Mouse (Mus musculus) neural tube, postnatal 0 days (tissue): ENCODE measurements around the gene 4930503B20Rik. TPM values are rescaled to one million over a fixed set of nuclear protein-coding genes. Genes with fewer than 3 reads are reported as not detected.

Experiments used
- polyA plus RNA-seq: library from polyadenylated mRNA; unstranded; fragments of >200 nt; fragmentation: Nextera tagmentation; extraction: Ambion mirVana; gene quantifications from 2 replicates; pipeline ENCODE4 v1.2.1, GENCODE M21; 2015

4930503B20Rik gene
- polyA plus RNA-seq = 0.46 TPM in 1 of 2 replicates, not detected in the other

DNA sequence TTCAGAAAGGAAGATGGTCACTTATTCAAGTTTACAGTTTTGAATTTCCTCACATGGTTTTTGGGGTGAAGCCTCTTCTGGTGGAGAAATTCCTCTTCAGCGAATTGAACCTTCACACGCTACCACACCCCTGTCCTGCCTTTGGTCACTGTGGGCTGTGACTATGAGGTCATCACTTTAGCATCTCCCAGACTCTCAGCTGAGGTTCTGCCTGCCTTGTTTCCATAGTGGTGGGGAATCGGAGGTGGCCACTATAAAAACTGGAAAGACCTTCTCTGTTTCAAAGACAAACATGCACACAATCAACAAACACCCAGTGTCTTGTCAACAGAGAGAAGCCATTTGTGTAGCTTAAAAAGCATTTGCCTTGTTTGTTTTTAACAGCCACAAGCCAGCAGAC is at the start of gene 4930503B20Rik:
Gene 4930503B20Rik (minus strand): TSS at position 101 of the 400 bp plus-strand sequence.

GRCm38 (mm10) chr3:146684811-146685675 is 33.9 kb upstream of the 4930503B20Rik start, which contains the start of gene Samd13:
Gene Samd13, minus strand, starts transcription at chr3:146685592.

DNA sequence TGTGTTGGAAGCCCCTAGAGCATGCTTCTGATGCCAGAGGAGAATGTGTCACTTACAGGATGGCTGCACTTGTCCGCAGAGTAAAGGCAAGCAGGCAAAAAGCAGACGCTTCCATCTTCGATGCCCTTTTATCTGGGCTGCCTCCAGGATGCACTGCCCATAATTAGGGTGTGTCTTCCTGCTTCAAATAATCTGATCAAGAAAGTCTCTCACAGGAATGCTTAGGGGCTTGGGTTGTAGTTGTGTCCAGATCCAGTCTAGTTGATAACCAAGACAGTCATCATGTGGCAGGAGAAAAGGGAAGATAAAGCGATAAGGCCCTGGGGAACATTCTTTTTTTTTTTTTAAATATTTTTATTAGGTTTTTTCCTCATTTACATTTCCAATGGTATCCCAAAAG is 35.6 kb downstream of the 4930503B20Rik start, which contains the start of gene Dnase2b:
Gene Dnase2b (minus strand): TSS at position 101 of the 400 bp plus-strand sequence.

Other genes with a start within 250 kb of the 4930503B20Rik start
- gene Ssx2ip, start 246.7 kb downstream of the 4930503B20Rik start, polyA plus RNA-seq = 25.4 and 27.0 TPM in 2 replicates
- 5.9 and 6.0 TPM in 2 replicates for gene Ctbs, start 201.5 kb downstream of the 4930503B20Rik start, polyA plus RNA-seq
- 3.4 and 4.7 TPM in 2 replicates for gene Spata1, start 151.6 kb downstream of the 4930503B20Rik start, polyA plus RNA-seq
- gene Gng5, start 151.5 kb downstream of the 4930503B20Rik start, polyA plus RNA-seq = 343 and 414 TPM in 2 replicates
- 27.9 and 28.6 TPM in 2 replicates for gene Rpf1, start 129.9 kb downstream of the 4930503B20Rik start, polyA plus RNA-seq
- 0.12 and 0.60 TPM in 2 replicates for gene Uox, start 80.9 kb downstream of the 4930503B20Rik start, polyA plus RNA-seq
- not detected in 2 replicates for gene Dnase2b, start 35.7 kb downstream of the 4930503B20Rik start, polyA plus RNA-seq
- 0.43 and 0.54 TPM in 2 replicates for gene Samd13, start 34.3 kb upstream of the 4930503B20Rik start, polyA plus RNA-seq
- 171 and 177 TPM in 2 replicates for gene Prkacb, start 161.7 kb upstream of the 4930503B20Rik start, polyA plus RNA-seq
- 10.6 and 14.1 TPM in 2 replicates for gene Ttll7, start 201.1 kb upstream of the 4930503B20Rik start, polyA plus RNA-seq